Mouse (Mus musculus): Measurements from ENCODE around the gene Egflam. TPM values are rescaled to one million over a fixed set of nuclear protein-coding genes. Genes with fewer than 3 reads are reported as not detected.

Egflam gene
- 32.7 and 33.3 TPM in 2 replicates for polyA plus RNA-seq (2015; fragmentation: Nextera tagmentation; extraction: Ambion mirVana)

DNA sequence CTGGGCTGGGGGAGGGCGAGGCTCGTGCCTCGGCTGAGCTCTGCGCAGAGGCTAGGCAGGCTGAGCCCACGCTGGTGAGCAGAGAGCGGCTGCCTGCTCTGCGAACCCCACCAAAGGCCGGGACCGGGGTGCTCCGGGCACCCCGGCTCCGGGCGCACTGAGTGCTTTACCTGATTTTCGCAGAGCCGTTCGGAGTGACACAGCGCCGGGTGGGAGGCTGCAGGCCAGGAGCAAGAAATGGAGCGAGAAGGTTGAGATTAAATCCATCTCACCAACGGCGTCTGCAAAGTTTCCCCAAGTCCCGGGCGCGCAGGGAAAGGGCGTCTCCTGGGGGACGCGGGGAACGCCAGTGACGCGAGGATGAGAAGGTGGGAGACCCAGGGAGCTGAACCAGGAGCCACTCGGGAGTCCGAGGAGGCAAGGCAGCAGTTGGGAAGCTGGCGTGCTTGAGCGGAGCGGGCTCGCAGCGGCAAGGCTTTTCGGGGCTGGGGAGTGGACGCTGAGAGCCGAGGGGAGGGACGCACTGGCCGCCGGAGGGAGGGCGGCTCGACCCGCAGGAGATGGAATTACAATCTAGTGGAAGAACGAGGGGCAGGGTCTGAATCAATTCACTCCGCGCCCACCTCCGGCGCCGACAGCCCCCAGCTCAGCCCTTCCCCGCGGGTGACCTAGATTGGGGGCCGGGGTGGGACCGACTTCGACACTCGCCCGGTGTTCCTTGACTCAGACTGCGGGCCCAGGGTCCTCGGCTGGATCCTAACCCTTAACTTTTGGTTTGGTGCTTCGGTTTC lies at the start of gene Egflam:
Gene Egflam, minus strand, starts transcription at position 578 of the 791 bp plus-strand sequence.
- Histone ChIP-seq H3K27ac (ENCODE audit: low read length) (peak within 1 kb of the TSS; percentile 77), H3K9me3 (ENCODE audit: control insufficient read depth, low read length) (peaks cover 3% of the 10 kb centered on the region; the same call in 1 of the 2 replicates), H3K4me3 (ENCODE audit: low read length) (peak within 1 kb of the TSS; percentile 74), H3K36me3 (ENCODE audit: control insufficient read depth, insufficient read depth, low read length) (no peaks in the 10 kb centered on the region), H3K4me2 (ENCODE audit: low read depth, low read length) (peak within 1 kb of the TSS; percentile 91), H3K27me3 (ENCODE audit: control insufficient read depth, insufficient read depth, low read depth, low read length) (no peaks in the 10 kb centered on the region), H3K4me1 (replicated peaks; ENCODE audit: control insufficient read depth, insufficient read depth, low read length) (peaks cover 8% of the 10 kb centered on the region), H3K9ac (ENCODE audit: low read length) (peak within 1 kb of the TSS; percentile 72)
- WGBS: under 1% methylated on average over 62 of the region's 62 CpGs
- peak; percentile 78 for ATAC-seq (ENCODE audit: low read depth)

DNA sequence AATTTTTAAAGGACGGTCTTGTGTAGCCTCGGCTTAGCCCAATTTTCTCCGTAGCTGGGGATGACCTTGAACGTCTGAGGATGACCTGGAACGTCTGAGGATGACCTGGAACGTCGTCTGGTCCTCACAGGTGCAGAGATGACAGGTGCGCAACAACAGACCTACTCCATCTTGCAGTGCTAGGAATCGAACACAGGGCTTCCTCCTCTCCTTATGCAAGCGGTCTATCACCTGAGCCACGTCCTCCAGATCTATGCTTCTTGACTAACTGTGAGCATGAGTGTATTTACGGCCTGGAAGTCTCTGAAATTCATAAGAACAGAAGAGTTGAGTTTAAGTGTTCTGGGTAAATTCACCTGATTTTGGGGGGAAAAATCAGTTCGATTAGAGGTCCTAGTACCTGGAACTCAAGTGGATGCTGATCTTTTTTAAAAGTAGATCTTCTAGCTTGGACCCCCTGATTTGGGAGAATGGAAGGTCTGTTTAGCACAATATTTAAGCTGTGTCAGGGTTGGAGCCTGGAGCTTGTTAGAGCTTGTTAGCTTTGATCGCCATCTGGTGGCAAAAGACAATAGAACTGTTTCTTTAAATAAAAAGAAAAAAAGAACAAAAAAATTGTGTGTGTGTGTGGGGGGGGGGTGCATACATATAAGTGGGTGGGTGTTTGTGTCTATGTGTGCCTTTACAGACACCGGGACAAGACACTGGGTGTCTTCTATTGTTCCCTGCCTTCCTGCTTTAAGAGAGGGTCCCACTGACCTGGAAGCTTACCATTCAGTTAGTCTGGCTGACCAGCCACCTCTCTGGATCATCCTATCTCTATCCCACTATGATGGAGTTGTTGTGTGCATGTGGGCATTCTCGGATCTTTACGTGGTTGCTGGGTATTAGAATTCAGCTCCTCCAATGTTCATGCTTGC lies 45.5 kb upstream of the Egflam start:
- Histone ChIP-seq H3K4me3 (ENCODE audit: low read length) (no peak overlapping the region), H3K4me1 (replicated peaks; ENCODE audit: control insufficient read depth, insufficient read depth, low read length) (peaks cover 10% of the 10 kb centered on the region; the same call in 1 of the 2 replicates), H3K4me2 (ENCODE audit: low read depth, low read length) (no peak overlapping the region), H3K27ac (ENCODE audit: low read length) (no peak overlapping the region), H3K9ac (ENCODE audit: low read length) (no peak overlapping the region), H3K27me3 (ENCODE audit: control insufficient read depth, insufficient read depth, low read depth, low read length) (no peaks in the 10 kb centered on the region), H3K9me3 (ENCODE audit: control insufficient read depth, low read length) (no peaks in the 10 kb centered on the region), H3K36me3 (ENCODE audit: control insufficient read depth, insufficient read depth, low read length) (no peaks in the 10 kb centered on the region)
- no peak for ATAC-seq (ENCODE audit: low read depth)
- 63% methylated on average over 17 of the region's 17 CpGs for WGBS

DNA sequence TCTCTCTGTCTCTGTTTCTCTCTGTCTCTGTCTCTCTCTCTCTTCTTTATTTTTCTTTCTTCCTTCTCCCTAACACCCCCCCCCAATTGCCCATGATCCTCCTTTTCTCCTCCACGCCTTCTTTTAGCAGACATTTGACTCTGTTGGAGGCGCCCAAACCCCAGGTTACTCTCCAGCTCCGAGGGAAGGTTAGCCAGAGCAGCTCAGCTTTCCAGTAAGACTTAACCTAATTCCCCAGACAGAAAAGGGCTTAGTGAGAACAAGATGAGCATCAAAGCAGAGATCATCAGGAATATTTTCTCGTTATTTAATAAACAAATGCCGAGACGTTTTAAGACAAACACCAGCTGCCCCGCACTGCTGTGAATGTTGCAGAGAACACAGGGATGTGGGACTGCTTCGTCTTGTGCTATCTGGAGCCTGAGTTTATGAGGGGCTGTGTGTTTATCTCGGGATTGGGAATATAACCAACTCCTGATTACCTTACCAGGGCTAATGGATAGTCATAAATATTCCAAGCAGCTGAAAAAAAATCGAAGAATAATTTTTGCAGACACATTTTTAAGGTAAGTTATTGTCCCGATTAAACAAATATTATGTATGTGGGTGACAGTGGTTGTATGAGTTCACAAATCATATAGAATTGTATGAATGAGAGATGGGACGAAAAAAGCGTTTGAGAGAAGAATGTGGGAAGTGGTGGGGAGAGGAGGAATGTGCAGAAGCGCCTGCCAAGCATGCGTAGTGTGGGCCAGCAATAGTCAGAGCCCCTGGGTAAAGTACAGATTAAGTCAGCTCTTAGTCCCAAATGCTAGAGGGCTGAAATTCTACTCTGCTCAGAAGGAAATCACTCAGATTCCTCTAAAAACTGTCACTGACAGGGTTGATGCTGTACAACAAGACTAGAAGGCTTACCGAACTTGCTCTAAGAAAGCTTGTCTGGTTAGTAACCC lies 44.2 kb upstream of the Egflam start:
- Histone ChIP-seq H3K27ac (ENCODE audit: low read length) (peak overlapping the region; percentile 80), H3K4me2 (ENCODE audit: low read depth, low read length) (peak overlapping the region; percentile 30; the same call in 1 of the 2 replicates), H3K4me3 (ENCODE audit: low read length) (no peak overlapping the region), H3K27me3 (ENCODE audit: control insufficient read depth, insufficient read depth, low read depth, low read length) (no peaks in the 10 kb centered on the region), H3K9ac (ENCODE audit: low read length) (no peak overlapping the region), H3K4me1 (replicated peaks; ENCODE audit: control insufficient read depth, insufficient read depth, low read length) (peaks cover 10% of the 10 kb centered on the region; the same call in 1 of the 2 replicates), H3K36me3 (ENCODE audit: control insufficient read depth, insufficient read depth, low read length) (no peaks in the 10 kb centered on the region), H3K9me3 (ENCODE audit: control insufficient read depth, low read length) (no peaks in the 10 kb centered on the region)
- WGBS: 38% methylated on average over 16 of the region's 16 CpGs
- peak; percentile 85 for ATAC-seq (ENCODE audit: low read depth)

DNA sequence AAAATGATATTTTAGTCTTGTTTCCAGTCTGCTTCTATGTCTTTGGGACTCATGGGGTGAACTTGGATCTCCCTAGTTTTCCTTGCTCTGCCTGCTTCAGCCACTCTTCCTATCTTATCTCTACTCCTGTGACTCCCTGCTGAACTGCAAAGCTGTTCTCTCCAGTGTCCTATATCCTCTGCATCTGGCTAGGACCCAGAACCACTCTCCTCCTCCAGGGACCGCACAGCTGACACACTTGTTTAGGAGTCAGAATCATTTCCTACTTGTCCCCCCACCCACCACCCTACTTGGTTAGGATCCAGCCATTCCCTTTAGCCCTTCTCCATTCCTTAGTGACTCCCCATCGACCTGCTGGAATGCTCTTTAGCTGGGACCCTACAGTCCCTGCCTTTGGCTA lies 26.1 kb upstream of the Egflam start:
- Histone ChIP-seq H3K4me2 (ENCODE audit: low read depth, low read length) (no peak overlapping the region), H3K4me3 (ENCODE audit: low read length) (no peak overlapping the region), H3K9me3 (ENCODE audit: control insufficient read depth, low read length) (no peaks in the 10 kb centered on the region), H3K4me1 (replicated peaks; ENCODE audit: control insufficient read depth, insufficient read depth, low read length) (no peaks in the 10 kb centered on the region), H3K27me3 (ENCODE audit: control insufficient read depth, insufficient read depth, low read depth, low read length) (no peaks in the 10 kb centered on the region), H3K9ac (ENCODE audit: low read length) (no peak overlapping the region), H3K27ac (ENCODE audit: low read length) (no peak overlapping the region), H3K36me3 (ENCODE audit: control insufficient read depth, insufficient read depth, low read length) (no peaks in the 10 kb centered on the region)
- no peak for ATAC-seq (ENCODE audit: low read depth)
- WGBS: 50% methylated on average over 2 of the region's 2 CpGs

DNA sequence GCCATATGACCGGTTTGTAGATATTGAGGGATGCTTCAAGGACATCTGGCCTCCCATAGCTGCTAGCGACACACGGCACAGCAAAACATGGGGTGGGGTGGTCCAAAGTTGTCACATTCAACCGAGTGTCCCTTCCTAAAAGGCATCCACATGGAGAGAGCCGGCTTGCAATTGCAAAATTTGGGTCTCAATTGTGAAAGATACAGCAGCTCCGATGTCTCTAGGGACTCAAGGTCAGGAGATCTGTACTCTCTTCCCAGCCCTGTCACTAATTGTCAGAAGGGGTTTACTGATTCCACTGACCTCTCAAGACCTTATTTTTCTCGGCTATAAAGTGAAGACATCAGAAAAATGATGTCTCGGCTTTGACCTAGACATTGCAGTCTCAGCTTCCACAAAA lies 6.3 kb upstream of the Egflam start:
- Histone ChIP-seq H3K9me3 (ENCODE audit: control insufficient read depth, low read length) (no peaks in the 10 kb centered on the region), H3K36me3 (ENCODE audit: control insufficient read depth, insufficient read depth, low read length) (no peaks in the 10 kb centered on the region), H3K9ac (ENCODE audit: low read length) (no peak overlapping the region), H3K27ac (ENCODE audit: low read length) (no peak overlapping the region), H3K4me3 (ENCODE audit: low read length) (no peak overlapping the region), H3K27me3 (ENCODE audit: control insufficient read depth, insufficient read depth, low read depth, low read length) (no peaks in the 10 kb centered on the region), H3K4me2 (ENCODE audit: low read depth, low read length) (no peak overlapping the region), H3K4me1 (replicated peaks; ENCODE audit: control insufficient read depth, insufficient read depth, low read length) (no peaks in the 10 kb centered on the region)
- no peak; the same call in 1 of the 2 replicates for ATAC-seq (ENCODE audit: low read depth)
- 69% methylated on average over 8 of the region's 8 CpGs for WGBS

DNA sequence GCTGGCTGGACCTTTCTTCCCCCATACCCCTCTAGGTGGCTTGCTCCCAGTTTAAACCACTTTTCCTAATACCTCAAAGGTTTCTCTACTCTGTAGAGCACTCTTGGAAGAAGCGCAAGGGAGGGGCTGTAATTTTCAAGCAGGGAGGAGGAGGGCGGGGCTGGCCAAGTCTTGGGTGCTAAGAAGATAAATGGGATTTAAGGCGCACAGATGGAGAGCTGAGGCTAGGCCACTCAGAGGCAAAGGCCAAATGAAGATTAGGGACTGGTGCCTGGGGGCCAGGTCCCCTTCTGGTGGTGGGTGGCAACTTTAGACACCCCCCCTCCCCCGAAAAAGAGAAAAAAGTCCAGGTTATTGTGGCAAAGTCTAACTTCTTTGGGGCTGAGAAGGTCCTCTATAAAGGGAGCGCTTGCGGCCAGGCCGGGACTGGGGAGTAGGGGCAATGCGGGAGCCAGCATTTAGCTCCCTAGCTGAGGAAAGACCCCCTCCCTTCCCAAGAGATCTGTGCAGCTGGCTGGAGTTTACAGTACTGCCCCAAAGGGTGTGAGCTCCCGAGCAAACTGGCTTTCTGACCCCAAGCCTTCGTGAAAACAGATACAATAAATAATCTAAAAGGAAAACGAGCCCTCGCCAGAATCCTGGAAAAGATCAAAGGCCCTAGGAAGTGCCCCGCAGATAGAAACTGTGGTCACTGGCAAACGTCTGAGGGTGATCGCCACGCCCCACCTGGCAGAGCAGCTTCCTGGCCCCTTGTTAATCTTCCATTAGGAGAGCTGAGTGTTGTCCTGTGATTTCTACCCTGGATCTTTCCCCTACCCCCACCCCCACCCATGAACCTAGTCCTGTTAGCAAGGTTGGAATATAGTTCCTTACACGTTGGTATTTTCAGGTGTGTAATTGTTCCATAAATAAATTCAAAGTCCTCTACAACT lies 680 bp upstream of the Egflam start:
- no peaks in the 10 kb centered on the region for H3K9me3 ChIP-seq (ENCODE audit: control insufficient read depth, low read length)
- ATAC-seq (ENCODE audit: low read depth): peak; percentile 62
- peaks cover 8% of the 10 kb centered on the region for H3K4me1 ChIP-seq (replicated peaks; ENCODE audit: control insufficient read depth, insufficient read depth, low read length)
- H3K27ac ChIP-seq (ENCODE audit: low read length): peak overlapping the region; percentile 77; the same call in 1 of the 2 replicates
- peak overlapping the region; percentile 74 for H3K4me3 ChIP-seq (ENCODE audit: low read length)
- WGBS: 5% methylated on average over 17 of the region's 17 CpGs
- H3K9ac ChIP-seq (ENCODE audit: low read length): peak overlapping the region; percentile 72
- H3K4me2 ChIP-seq (ENCODE audit: low read depth, low read length): peak overlapping the region; percentile 91
- no peaks in the 10 kb centered on the region for H3K36me3 ChIP-seq (ENCODE audit: control insufficient read depth, insufficient read depth, low read length)
- H3K27me3 ChIP-seq (ENCODE audit: control insufficient read depth, insufficient read depth, low read depth, low read length): no peaks in the 10 kb centered on the region

DNA sequence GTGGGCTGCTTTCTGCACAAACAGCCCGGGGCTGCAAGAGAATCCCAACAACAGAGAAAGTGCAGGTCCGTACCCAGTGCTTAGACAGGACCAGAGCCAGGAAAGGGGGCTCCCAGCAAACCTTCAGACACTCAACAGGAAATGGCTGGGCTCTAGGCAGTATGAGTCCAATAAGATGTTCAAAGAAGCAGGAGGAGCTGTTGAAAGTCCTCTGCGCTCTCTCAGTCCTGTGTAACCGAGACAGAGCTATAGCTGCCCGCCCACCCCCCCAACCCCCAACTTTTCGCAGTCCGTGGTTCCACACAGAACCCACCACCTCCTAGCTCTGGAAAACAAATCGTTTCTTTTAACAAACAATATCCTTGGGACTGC lies 763 bp downstream of the Egflam start:
- 2% methylated on average over 8 of the region's 8 CpGs for WGBS
- Histone ChIP-seq H3K27me3 (ENCODE audit: control insufficient read depth, insufficient read depth, low read depth, low read length) (no peaks in the 10 kb centered on the region), H3K36me3 (ENCODE audit: control insufficient read depth, insufficient read depth, low read length) (no peaks in the 10 kb centered on the region), H3K4me2 (ENCODE audit: low read depth, low read length) (peak overlapping the region; percentile 91), H3K9ac (ENCODE audit: low read length) (peak overlapping the region; percentile 72), H3K4me3 (ENCODE audit: low read length) (peak overlapping the region; percentile 74), H3K9me3 (ENCODE audit: control insufficient read depth, low read length) (peaks cover 3% of the 10 kb centered on the region; the same call in 1 of the 2 replicates), H3K4me1 (replicated peaks; ENCODE audit: control insufficient read depth, insufficient read depth, low read length) (peaks cover 8% of the 10 kb centered on the region), H3K27ac (ENCODE audit: low read length) (peak overlapping the region; percentile 77)
- peak; percentile 65 for ATAC-seq (ENCODE audit: low read depth)

DNA sequence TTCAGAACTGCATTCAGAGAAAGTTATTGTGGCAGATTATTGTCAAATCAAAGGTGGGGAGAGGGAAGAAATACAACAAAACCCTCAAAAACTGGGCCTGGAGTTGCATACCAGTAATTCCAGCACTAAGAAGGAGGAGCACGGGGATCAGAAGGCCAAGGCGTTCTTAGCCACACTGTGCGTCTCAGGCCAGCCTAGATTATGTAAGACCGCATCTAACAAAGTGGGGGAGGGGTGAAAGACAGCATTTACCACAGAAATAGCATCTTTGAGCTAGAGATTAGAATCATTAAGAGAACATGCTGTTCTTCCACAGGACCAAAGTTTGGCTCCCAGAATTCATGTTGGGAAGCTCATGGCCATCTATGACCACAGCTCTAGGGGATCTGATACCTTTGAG lies 14.8 kb downstream of the Egflam start:
- no peak for ATAC-seq (ENCODE audit: low read depth)
- H3K36me3 ChIP-seq (ENCODE audit: control insufficient read depth, insufficient read depth, low read length): no peaks in the 10 kb centered on the region
- H3K27ac ChIP-seq (ENCODE audit: low read length): no peak overlapping the region
- no peaks in the 10 kb centered on the region for H3K27me3 ChIP-seq (ENCODE audit: control insufficient read depth, insufficient read depth, low read depth, low read length)
- 74% methylated on average over 4 of the region's 4 CpGs for WGBS
- H3K9me3 ChIP-seq (ENCODE audit: control insufficient read depth, low read length): no peaks in the 10 kb centered on the region
- H3K9ac ChIP-seq (ENCODE audit: low read length): no peak overlapping the region
- peaks cover 12% of the 10 kb centered on the region for H3K4me1 ChIP-seq (replicated peaks; ENCODE audit: control insufficient read depth, insufficient read depth, low read length)
- H3K4me2 ChIP-seq (ENCODE audit: low read depth, low read length): no peak overlapping the region
- no peak overlapping the region for H3K4me3 ChIP-seq (ENCODE audit: low read length)
